Mouse (Mus musculus) G1E-ER4 (cell line): ENCODE measurements around the gene 4930522L14Rik. TPM values are rescaled to one million over a fixed set of nuclear protein-coding genes. Genes with fewer than 3 reads are reported as not detected.
"Not testable (repeated sequence)": the region's sequence is repeated elsewhere in the genome, so short reads cannot be mapped to it uniquely, and the experiment has no call there.

Source experiments
- GATA1 ChIP-seq: IDR thresholded peaks from one replicate; pipeline ENCODE4 v1.8.0; 2012; ENCODE audit warnings: low read length, inconsistent platforms
- polyA plus RNA-seq: library from polyadenylated mRNA; stranded (reverse); fragments of >175 nt; gene quantifications from 2 replicates; pipeline ENCODE4 v1.2.3, GENCODE M21; 2012

4930522L14Rik gene
- 0.09 and 0.31 TPM in 2 replicates for polyA plus RNA-seq

DNA sequence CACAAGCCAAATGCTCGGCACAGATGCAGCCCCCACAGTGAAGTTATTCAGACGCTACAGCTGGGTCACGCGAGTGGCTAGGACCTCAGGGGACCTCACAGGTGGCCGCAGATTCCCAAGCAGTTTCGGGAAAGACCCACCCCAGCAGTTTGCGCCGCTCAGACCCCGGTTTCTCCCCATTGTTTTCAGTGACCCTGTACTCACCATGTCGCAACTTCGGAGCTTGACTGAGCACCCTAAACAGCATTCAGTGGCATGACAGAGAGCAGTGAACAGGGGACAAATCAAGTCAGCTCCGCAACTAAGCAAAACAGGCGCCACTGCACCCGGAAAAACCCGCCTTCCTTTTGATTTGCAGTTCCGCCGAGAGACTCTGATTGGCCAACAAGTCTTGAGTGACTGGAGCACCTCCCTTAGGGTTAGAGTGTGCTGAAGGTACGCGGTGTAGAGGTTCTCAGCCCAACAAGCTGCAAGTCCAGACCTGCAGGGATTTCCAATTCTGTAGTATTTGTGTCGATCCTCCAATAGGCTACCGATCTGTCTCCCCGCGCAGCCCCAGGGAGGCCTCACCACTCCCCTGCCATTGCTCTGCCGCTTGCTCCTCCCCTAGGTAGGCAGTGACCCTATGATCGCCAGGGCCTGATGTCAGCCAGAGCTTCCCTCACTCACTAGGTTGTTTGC lies at the start of gene 4930522L14Rik:
Gene 4930522L14Rik, minus strand, starts transcription at position 496 of the 681 bp plus-strand sequence.
- TF ChIP-seq GATA1: not testable (repeated sequence)

DNA sequence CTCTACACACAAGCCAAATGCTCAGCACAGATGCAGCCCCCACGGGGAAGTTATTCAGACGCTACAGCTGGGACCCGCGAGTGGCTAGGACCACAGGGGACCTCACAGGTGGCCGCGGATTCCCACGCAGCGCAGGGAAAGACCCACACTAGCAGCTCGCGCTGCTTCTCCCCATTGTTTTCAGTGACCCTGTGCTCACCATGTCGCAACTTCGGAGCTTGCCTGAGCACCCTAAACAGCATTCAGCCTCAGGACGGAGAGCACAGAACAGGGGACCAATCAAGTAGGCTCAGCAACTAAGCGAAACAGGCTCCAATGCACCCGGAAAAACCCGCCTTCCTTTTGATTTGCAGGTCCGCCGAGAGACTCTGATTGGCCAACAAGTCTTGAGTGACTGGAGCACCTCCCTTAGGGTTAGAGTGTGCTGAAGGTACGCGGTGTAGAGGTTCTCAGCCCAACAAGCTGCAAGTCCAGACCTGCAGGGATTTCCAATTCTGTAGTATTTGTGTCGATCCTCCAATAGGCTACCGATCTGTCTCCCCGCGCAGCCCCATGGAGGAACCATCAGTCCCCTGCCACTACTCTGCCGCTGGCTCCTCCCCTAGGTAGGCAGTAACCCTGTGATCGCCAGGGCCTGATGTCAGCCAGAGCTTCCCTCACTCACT lies 61.0 kb downstream of the 4930522L14Rik start, which contains the start of gene 5430403G16Rik:
Gene 5430403G16Rik, minus strand, starts transcription at position 505 of the 665 bp plus-strand sequence.
- not testable (repeated sequence) for TF ChIP-seq GATA1

Other genes starting within 250 kb of the 4930522L14Rik start
- gene Crlf2, start 192.9 kb downstream of the 4930522L14Rik start, polyA plus RNA-seq: 30.6 and 41.9 TPM in 2 replicates
- gene 5430403G16Rik, start 60.8 kb downstream of the 4930522L14Rik start, polyA plus RNA-seq: 0.05 and 0.06 TPM in 2 replicates
- gene Gm15446, start 171.5 kb upstream of the 4930522L14Rik start, polyA plus RNA-seq: 0.13 and 0.26 TPM in 2 replicates
- 0.49 and 0.69 TPM in 2 replicates for gene Zfp932, start 244.6 kb upstream of the 4930522L14Rik start, polyA plus RNA-seq